8 mouse cellular contexts compared by ENCODE assay signal in genomic region chr2:152105318-152106224, GRCm38 (mm10). TPM values are rescaled to one million over a fixed set of nuclear protein-coding genes. Genes with fewer than 3 reads are reported as not detected.
DNase-seq lines count a peak whose midpoint lies in the region; ATAC-seq and TF ChIP-seq lines count a peak whose summit lies in the region.

Gene Srxn1, plus strand, starts transcription at chr2:152105516.

- peak within 1 kb of the TSS; percentile 95 for H3K9ac ChIP-seq in MEL (ENCODE audit: control insufficient read depth, low read depth, low read length, poor library complexity, severe bottlenecking)
- peak within 1 kb of the TSS; percentile 88 for H3K9ac ChIP-seq in forebrain, embryonic 16.5 days (replicated peaks; ENCODE audit: low read depth, low read length)
- peak within 1 kb of the TSS; percentile 71 for H3K9ac ChIP-seq in lung, embryonic 14.5 days

- 0 out of 4 replicates have a peak, but pooled peaks of 1 of the 2 experiments have one; percentile 30 for TF ChIP-seq EP300 in MEL (IDR thresholded peaks at IDR 0.05; ENCODE audit: low read depth in 1 of 2, low read length in 2 of 2)

- no peak for TF ChIP-seq RAD21 in MEL (IDR thresholded peaks at IDR 0.05; ENCODE audit: low read depth, low read length)

- peak; percentile 81 for ATAC-seq in forebrain, embryonic 16.5 days
- ATAC-seq in lung, embryonic 14.5 days (ENCODE audit: insufficient read depth), result peak; percentile 94
- ATAC-seq in neutrophil, adult 5-6 weeks (ENCODE audit: extremely low read depth, insufficient number of reproducible peaks, low FRiP score, poor library complexity, severe bottlenecking), result peak; percentile 84

- peaks cover 22% of the 10 kb centered on the region for H3K79me2 ChIP-seq in MEL (ENCODE audit: control insufficient read depth, insufficient read depth, low read length, poor library complexity)

- intact Hi-C loops in heart, postnatal 25 days (cut with DNase I), result loop anchor here (2.0 kb wide), 1 partner anchor 77 kb away; no protein-coding TSS in a partner anchor

- peak; percentile 74 to 87 for TF ChIP-seq POLR2A in MEL (IDR thresholded peaks at IDR 0.05; ENCODE audit: control insufficient read depth in 1 of 2, insufficient read depth in 1 of 2, low read depth in 1 of 2, low read length in 2 of 2, poor library complexity in 1 of 2)
- peak; percentile 87 for TF ChIP-seq POLR2A in cerebellum, adult 2 months (IDR thresholded peaks at IDR 0.05; ENCODE audit: borderline replicate concordance, insufficient read depth, low read length)

- peak within 1 kb of the TSS; percentile 95 for H3K4me2 ChIP-seq in forebrain, embryonic 16.5 days (ENCODE audit: low read length)
- H3K4me2 ChIP-seq in lung, embryonic 14.5 days, result peak within 1 kb of the TSS; percentile 86

- TF ChIP-seq CTCF in MEL (IDR thresholded peaks at IDR 0.05 in 2 of 3, conservative IDR thresholded peaks at IDR 0.05 in 1 of 3; ENCODE audit: control insufficient read depth in 1 of 3, insufficient read depth in 1 of 3, low read depth in 2 of 3, low read length in 3 of 3, poor library complexity in 1 of 3, severe bottlenecking in 1 of 3), result peak in 2 of 3 experiments; percentile 10 to 15; a peak in 4 of 6 replicates
- no peak for TF ChIP-seq CTCF in cerebellum, adult 2 months (IDR thresholded peaks at IDR 0.05; ENCODE audit: borderline replicate concordance, insufficient read depth, low read depth, low read length)
- TF ChIP-seq CTCF in layer of hippocampus, adult 2 months (conservative IDR thresholded peaks at IDR 0.05), result peak; percentile 71
- peak; percentile 71 for TF ChIP-seq CTCF in lung, embryonic 14.5 days (IDR thresholded peaks at IDR 0.05; ENCODE audit: low read depth)

- H3K27me3 ChIP-seq in MEL (ENCODE audit: control insufficient read depth in 1 of 2, insufficient read depth in 2 of 2, low read length in 2 of 2), result peaks cover 4 to 8% of the 10 kb centered on the region in 2 experiments; a peak in 3 of 4 replicates
- no peaks in the 10 kb centered on the region for H3K27me3 ChIP-seq in cerebellum, adult 2 months (ENCODE audit: control insufficient read depth, insufficient read depth, low read length)
- no peaks in the 10 kb centered on the region for H3K27me3 ChIP-seq in forebrain, embryonic 16.5 days (replicated peaks; ENCODE audit: control insufficient read depth, insufficient read depth, low read length)
- H3K27me3 ChIP-seq in lung, embryonic 14.5 days (ENCODE audit: insufficient read depth, low read length), result 0 out of 2 replicates have a peak, but pooled peaks cover 4% of the 10 kb centered on the region

- under 1% methylated on average over 82 of the region's 84 CpGs for WGBS in cerebellum, adult 2 months
- under 1% methylated on average over 78 of the region's 84 CpGs for WGBS in forebrain, embryonic 16.5 days
- 2% methylated on average over 81 of the region's 84 CpGs for WGBS in lung, embryonic 14.5 days

- DNase-seq in MEL (ENCODE audit: low read depth, low spot score), result peak; percentile 92
- DNase-seq in cerebellum, adult 2 months, result peak; percentile 95 to 96
- DNase-seq in heart, postnatal 25 days (ENCODE audit: low spot score), result peak; percentile 83
- DNase-seq in layer of hippocampus, adult 2 months (ENCODE audit: low spot score in 2 of 2), result peak; percentile 79 to 80
- DNase-seq in lung, embryonic 14.5 days, result peak; percentile 86
- peak; percentile 16 to 32 for DNase-seq in thymus, adult 18-20 months

- peaks cover 0 to 10% of the 10 kb centered on the region in 2 experiments; a peak in 3 of 4 replicates for H3K36me3 ChIP-seq in MEL (ENCODE audit: control insufficient read depth in 1 of 2, insufficient read depth in 2 of 2, low read length in 2 of 2)
- H3K36me3 ChIP-seq in forebrain, embryonic 16.5 days (ENCODE audit: control insufficient read depth, insufficient read depth), result no peaks in the 10 kb centered on the region
- no peaks in the 10 kb centered on the region for H3K36me3 ChIP-seq in lung, embryonic 14.5 days (ENCODE audit: insufficient read depth)

- H3K9me3 ChIP-seq in MEL (replicated peaks; ENCODE audit: insufficient read depth, low read length), result no peaks in the 10 kb centered on the region
- H3K9me3 ChIP-seq in forebrain, embryonic 16.5 days (ENCODE audit: control insufficient read depth, low read length), result no peaks in the 10 kb centered on the region
- no peaks in the 10 kb centered on the region for H3K9me3 ChIP-seq in lung, embryonic 14.5 days (ENCODE audit: low read depth, low read length)

- peak within 1 kb of the TSS; percentile 67 for H3K27ac ChIP-seq in MEL (ENCODE audit: control insufficient read depth, low read depth, low read length)
- peak within 1 kb of the TSS; percentile 97 for H3K27ac ChIP-seq in cerebellum, adult 2 months (ENCODE audit: insufficient read depth, low read length)
- no peak within 1 kb of the TSS for H3K27ac ChIP-seq in forebrain, embryonic 16.5 days (ENCODE audit: low read length)
- peak within 1 kb of the TSS; percentile 99 for H3K27ac ChIP-seq in layer of hippocampus, adult 2 months
- no peak within 1 kb of the TSS; the same call in 1 of the 2 replicates for H3K27ac ChIP-seq in lung, embryonic 14.5 days (ENCODE audit: low read depth)

- peak within 1 kb of the TSS; percentile 70 for H3K4me3 ChIP-seq in MEL (ENCODE audit: control insufficient read depth in 1 of 2, insufficient read depth in 1 of 2, low read depth in 2 of 2, low read length in 2 of 2)
- H3K4me3 ChIP-seq in cerebellum, adult 2 months (replicated peaks; ENCODE audit: insufficient read depth, low read depth, low read length), result peak within 1 kb of the TSS; percentile 70
- peak within 1 kb of the TSS; percentile 65 for H3K4me3 ChIP-seq in forebrain, embryonic 16.5 days (replicated peaks; ENCODE audit: low read length)
- H3K4me3 ChIP-seq in layer of hippocampus, adult 2 months, result peak within 1 kb of the TSS; percentile 67
- peak within 1 kb of the TSS; percentile 60 for H3K4me3 ChIP-seq in lung, embryonic 14.5 days (ENCODE audit: low read depth, low read length)

- peaks cover 2 to 10% of the 10 kb centered on the region in 2 experiments; a peak in 3 of 4 replicates for H3K4me1 ChIP-seq in MEL (ENCODE audit: control insufficient read depth in 1 of 2, insufficient read depth in 2 of 2, low read length in 2 of 2)
- H3K4me1 ChIP-seq in cerebellum, adult 2 months (ENCODE audit: control insufficient read depth, insufficient read depth, low read length), result peaks cover 16% of the 10 kb centered on the region
- H3K4me1 ChIP-seq in forebrain, embryonic 16.5 days (replicated peaks; ENCODE audit: control insufficient read depth, insufficient read depth, low read length), result peaks cover 15% of the 10 kb centered on the region
- H3K4me1 ChIP-seq in lung, embryonic 14.5 days (ENCODE audit: insufficient read depth), result no peaks in the 10 kb centered on the region

TF ChIP-seq in MEL, 35 proteins besides CTCF, POLR2A, EP300 and RAD21 (continues in another document):
- TF ChIP-seq SIN3A (IDR thresholded peaks at IDR 0.05; ENCODE audit: low read length) (peak; percentile 64), MYC (IDR thresholded peaks at IDR 0.05; ENCODE audit: low read depth, low read length) (no peak), POLR2AphosphoS2 (IDR thresholded peaks at IDR 0.05; ENCODE audit: low read length) (peak; percentile 88), POLR2AphosphoS5 (IDR thresholded peaks at IDR 0.05; ENCODE audit: borderline replicate concordance, low read depth, low read length) (no peak), TBP (IDR thresholded peaks at IDR 0.05; ENCODE audit: low read depth, low read length) (peak; percentile 49; the same call in 1 of the 2 replicates), ZNF384 (IDR thresholded peaks at IDR 0.05; ENCODE audit: low read depth, low read length) (peak; percentile 62; the same call in 1 of the 2 replicates), MAFK (IDR thresholded peaks at IDR 0.05; ENCODE audit: borderline replicate concordance, low read depth, low read length) (peak; percentile 80), HCFC1 (IDR thresholded peaks at IDR 0.05; ENCODE audit: low read depth, low read length) (peak; percentile 70), ELF1 (IDR thresholded peaks at IDR 0.05; ENCODE audit: low read depth, low read length) (peak; percentile 10; the same call in 1 of the 2 replicates), MEF2A (IDR thresholded peaks at IDR 0.05; ENCODE audit: extremely low read depth, insufficient replicate concordance, low read depth, low read length, poor library complexity, severe bottlenecking) (no peak), ZMIZ1 (IDR thresholded peaks at IDR 0.05; ENCODE audit: low read depth, low read length) (peak; percentile 77; the same call in 1 of the 2 replicates), USF1 (IDR thresholded peaks at IDR 0.05; ENCODE audit: low read depth, low read length) (no peak), CHD1 (IDR thresholded peaks at IDR 0.05; ENCODE audit: low read depth, low read length) (peak; percentile 99), TCF12 (IDR thresholded peaks at IDR 0.05; ENCODE audit: low read depth, low read length) (0 out of 2 replicates have a peak, but pooled peaks have one; percentile 20), JUND (IDR thresholded peaks at IDR 0.05; ENCODE audit: low read depth, low read length) (no peak), RCOR1 (IDR thresholded peaks at IDR 0.05; ENCODE audit: low read depth, low read length) (no peak), MYB (IDR thresholded peaks at IDR 0.05; ENCODE audit: low read depth, low read length) (no peak), NELFE (IDR thresholded peaks at IDR 0.05; ENCODE audit: low read depth, low read length) (peak; percentile 76), MAX (IDR thresholded peaks at IDR 0.05; ENCODE audit: low read length) (peak; percentile 75), MXI1 (IDR thresholded peaks at IDR 0.05; ENCODE audit: low read depth, low read length) (peak; percentile 23; the same call in 1 of the 2 replicates), ETS1 (IDR thresholded peaks at IDR 0.05; ENCODE audit: low read depth, low read length) (peak; percentile 67), GABPA (IDR thresholded peaks at IDR 0.05; ENCODE audit: low read depth, low read length) (peak; percentile 92), KAT2A (conservative IDR thresholded peaks at IDR 0.05; ENCODE audit: low read depth, low read length) (no peak), CHD2 (IDR thresholded peaks at IDR 0.05; ENCODE audit: low read length) (no peak)

RNA-seq across cellular contexts. Expression of gene Srxn1, which starts in this region (rescaled TPM):
- total RNA-seq in MEL (2012; rRNA removed), result 27.4 and 31.3 TPM in 2 replicates
- 10 to 100 TPM in 1 of 2 experiments, not detected in 1; 48.6 TPM for polyA plus RNA-seq in MEL (2012; ENCODE audit: insufficient read depth in 1 of 2, insufficient read length in 2 of 2, low read depth in 1 of 2, low replicate concordance in 2 of 2, missing spikeins in 1 of 2)
- 138 TPM in 2 replicates for polyA plus RNA-seq in cerebellum, adult 2 months (2012; rRNA removed)
- polyA plus RNA-seq in forebrain, embryonic 16.5 days (2015; fragmentation: Nextera tagmentation; extraction: Ambion mirVana), result 11.4 and 13.6 TPM in 2 replicates
- 10 to 100 TPM; 14.8 to 15.2 TPM for total RNA-seq in heart, postnatal 25 days (2021)
- 10 to 100 TPM; 76.0 to 80.6 TPM for total RNA-seq in layer of hippocampus, adult 2 months (2021)
- 5.6 and 6.6 TPM in 2 replicates for polyA plus RNA-seq in lung, embryonic 14.5 days (2014; fragmentation: Nextera tagmentation; extraction: Ambion mirVana)
- 3.6 TPM in 2 replicates for total RNA-seq in neutrophil, adult 5-6 weeks (2017)

Comparison
In these comparisons a context has a peak if more than half of its experiments do, and no peak if none do; other contexts are left out.
1. DNase-seq: peak in every context shown above with its lines; median percentile 96 in cerebellum, adult 2 months; 92 in MEL; 86 in lung, embryonic 14.5 days; 83 in heart, postnatal 25 days; 80 in layer of hippocampus, adult 2 months; 24 in thymus, adult 18-20 months.
2. H3K27ac ChIP-seq: peak in MEL (single experiment), cerebellum, adult 2 months (single experiment) and layer of hippocampus, adult 2 months (single experiment); none in forebrain, embryonic 16.5 days (single experiment) and lung, embryonic 14.5 days (single experiment).
3. Peak in every context shown above with its lines, with median percentiles within 50 percentile points of each other: H3K4me3 ChIP-seq, H3K9ac ChIP-seq and ATAC-seq.